Mouse (Mus musculus): Measurements from ENCODE around the gene Map1a. TPM values are rescaled to one million over a fixed set of nuclear protein-coding genes. Genes with fewer than 3 reads are reported as not detected.
A peak's percentile ranks its signal among the peaks of the same experiment; 100 is the strongest.

The Map1a gene
- total RNA-seq, 2 experiments from 2014 or later = 0.83 TPM; not detected in 1

GRCm38 (mm10) chr2:121299471-121299870 is 10.1 kb downstream of the Map1a start:
- ATAC-seq (replicated peaks; ENCODE audit: low FRiP score, poor library complexity, severe bottlenecking) = no peak

DNA sequence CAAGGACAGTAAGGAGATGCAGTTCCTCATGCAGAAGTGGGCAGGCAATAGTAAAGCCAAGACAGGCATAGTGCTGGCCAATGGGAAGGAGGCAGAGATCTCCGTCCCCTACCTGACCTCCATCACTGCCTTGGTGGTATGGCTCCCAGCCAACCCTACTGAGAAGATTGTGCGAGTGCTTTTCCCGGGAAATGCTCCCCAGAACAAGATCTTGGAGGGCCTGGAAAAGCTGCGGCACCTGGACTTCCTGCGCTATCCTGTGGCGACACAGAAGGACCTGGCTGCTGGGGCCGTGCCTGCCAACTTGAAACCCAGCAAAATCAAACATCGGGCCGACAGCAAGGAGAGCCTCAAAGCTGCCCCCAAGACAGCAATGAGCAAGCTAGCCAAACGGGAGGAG is 10.6 kb downstream of the Map1a start:
- ATAC-seq (replicated peaks; ENCODE audit: low FRiP score, poor library complexity, severe bottlenecking) = no peak

- no peak for ATAC-seq (replicated peaks; ENCODE audit: low FRiP score, poor library complexity, severe bottlenecking)
Observed at GRCm38 (mm10) chr2:121308997-121309416, 19.6 kb downstream of the Map1a start.

DNA sequence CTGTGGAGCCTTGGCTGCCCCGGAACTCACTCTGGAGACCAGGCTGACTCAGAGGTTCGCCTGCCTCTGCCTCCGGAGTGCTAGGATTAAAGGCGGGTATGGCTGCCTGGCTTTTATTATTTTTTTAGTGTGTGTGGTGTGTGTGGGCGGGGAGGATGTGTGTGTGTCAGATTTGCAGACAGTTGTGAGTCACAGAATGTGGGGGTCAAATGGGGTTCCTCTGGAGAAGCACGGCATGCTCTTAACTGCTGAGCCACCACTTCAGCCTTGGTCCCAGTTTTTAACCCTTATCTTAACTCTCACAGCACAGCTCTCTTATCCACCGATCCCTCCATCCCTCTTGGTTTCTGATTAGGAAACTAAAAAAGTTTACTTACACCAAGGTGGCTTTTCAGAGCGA is 26.9 kb downstream of the Map1a start:
- no peak for ATAC-seq (replicated peaks; ENCODE audit: low FRiP score, poor library complexity, severe bottlenecking)

GRCm38 (mm10) chr2:121323041-121323440 is 33.6 kb downstream of the Map1a start:
- ATAC-seq (replicated peaks; ENCODE audit: low FRiP score, poor library complexity, severe bottlenecking) = no peak

GRCm38 (mm10) chr2:121323693-121324470 is 34.5 kb downstream of the Map1a start:
- ATAC-seq (replicated peaks; ENCODE audit: low FRiP score, poor library complexity, severe bottlenecking) = no peak

- no peak for ATAC-seq (replicated peaks; ENCODE audit: low FRiP score, poor library complexity, severe bottlenecking)
Observed at GRCm38 (mm10) chr2:121329492-121329891, 40.1 kb downstream of the Map1a start.

GRCm38 (mm10) chr2:121339057-121339456 is 49.7 kb downstream of the Map1a start:
- ATAC-seq (replicated peaks; ENCODE audit: low FRiP score, poor library complexity, severe bottlenecking) = no peak

- no peak for ATAC-seq (replicated peaks; ENCODE audit: low FRiP score, poor library complexity, severe bottlenecking)
Observed at GRCm38 (mm10) chr2:121353156-121353555, 63.8 kb downstream of the Map1a start.

DNA sequence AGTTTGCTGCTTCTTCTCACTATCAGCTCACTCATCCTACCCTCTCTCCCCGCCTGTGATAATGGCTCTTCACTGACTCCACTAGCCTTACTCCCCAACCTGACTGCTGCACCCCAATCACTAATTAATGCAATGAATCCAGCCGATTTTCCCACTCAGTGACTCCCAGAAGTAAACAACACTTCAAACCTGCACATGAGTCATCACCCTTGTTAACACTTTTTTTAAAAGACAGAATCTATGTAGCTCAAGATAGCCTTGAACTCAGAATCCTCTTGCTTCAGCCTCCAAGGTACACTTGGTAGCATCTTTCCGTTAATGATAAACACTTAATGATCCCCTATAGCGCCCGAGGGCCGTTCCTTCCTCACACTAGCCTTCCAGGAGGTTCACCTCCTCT is 65.0 kb downstream of the Map1a start:
- peak; percentile 8; the same call in 1 of the 2 replicates for ATAC-seq (replicated peaks; ENCODE audit: low FRiP score, poor library complexity, severe bottlenecking)

- peak; percentile 98 for ATAC-seq (replicated peaks; ENCODE audit: low FRiP score, poor library complexity, severe bottlenecking)
Observed at GRCm38 (mm10) chr2:121354820-121355592, 65.6 kb downstream of the Map1a start, which contains the start of gene Ppip5k1. Gene Ppip5k1, minus strand, starts transcription at chr2:121355396.

GRCm38 (mm10) chr2:121357494-121357893 is 68.1 kb downstream of the Map1a start, which contains the start of gene Ckmt1:
Gene Ckmt1, plus strand, starts transcription at chr2:121357714.
- no peak for ATAC-seq (replicated peaks; ENCODE audit: low FRiP score, poor library complexity, severe bottlenecking)

- no peak for ATAC-seq (replicated peaks; ENCODE audit: low FRiP score, poor library complexity, severe bottlenecking)
Observed at GRCm38 (mm10) chr2:121357961-121358360, 68.6 kb downstream of the Map1a start.

DNA sequence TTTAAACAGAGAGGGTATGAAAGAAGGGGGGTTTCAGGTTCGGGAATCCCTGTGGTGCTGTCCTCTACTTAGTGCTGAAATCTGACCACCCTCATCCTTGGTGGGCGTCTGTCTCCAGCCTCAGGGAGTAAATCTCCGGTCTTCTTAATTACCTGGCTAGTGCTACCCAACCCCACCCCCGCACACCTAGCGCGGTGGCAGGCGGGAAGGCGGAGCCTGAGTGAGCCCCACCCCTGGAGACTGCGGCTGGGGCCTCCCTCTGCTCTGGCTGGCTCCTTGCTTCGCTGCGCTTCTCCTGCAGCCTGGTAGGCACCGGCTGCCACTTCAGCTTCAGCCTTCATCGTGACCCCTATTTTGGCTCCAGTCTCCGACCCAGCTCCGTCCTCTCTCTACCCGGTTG is 69.0 kb downstream of the Map1a start:
- ATAC-seq (replicated peaks; ENCODE audit: low FRiP score, poor library complexity, severe bottlenecking) = no peak

DNA sequence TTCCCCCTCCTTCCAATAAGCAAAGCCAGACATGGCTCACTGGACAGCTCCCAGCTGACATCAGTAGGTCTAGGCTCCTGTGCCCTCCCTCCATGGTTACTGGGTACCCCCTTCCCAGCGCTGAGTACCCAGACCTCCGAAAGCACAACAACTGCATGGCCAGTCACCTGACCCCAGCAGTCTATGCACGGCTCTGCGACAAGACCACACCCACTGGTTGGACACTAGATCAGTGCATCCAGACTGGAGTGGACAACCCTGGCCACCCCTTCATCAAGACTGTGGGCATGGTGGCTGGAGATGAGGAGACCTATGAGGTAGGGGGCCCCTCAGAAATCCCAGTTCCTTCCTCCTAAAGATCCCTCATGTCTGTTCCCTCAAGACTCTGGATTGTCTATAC is 70.1 kb downstream of the Map1a start:
- no peak for ATAC-seq (replicated peaks; ENCODE audit: low FRiP score, poor library complexity, severe bottlenecking)

Other genes with a start within 250 kb of the Map1a start
- gene Tgm5, start 203.8 kb upstream of the Map1a start, total RNA-seq (2015; ENCODE audit: low replicate concordance) = not detected in 2 replicates
- gene Tgm5, start 203.8 kb upstream of the Map1a start, total RNA-seq (2017; ENCODE audit: low replicate concordance) = not detected in 2 replicates
- not detected in 2 replicates for gene Tgm7, start 179.8 kb upstream of the Map1a start, total RNA-seq (2015; ENCODE audit: low replicate concordance)
- gene Tgm7, start 179.8 kb upstream of the Map1a start, total RNA-seq (2017; ENCODE audit: low replicate concordance) = not detected in 2 replicates
- gene Adal, start 149.2 kb upstream of the Map1a start, total RNA-seq (2015; ENCODE audit: low replicate concordance) = 8.0 and 22.7 TPM in 2 replicates
- 9.4 and 10.9 TPM in 2 replicates for gene Adal, start 149.2 kb upstream of the Map1a start, total RNA-seq (2017; ENCODE audit: low replicate concordance)
- gene Lcmt2, start 148.9 kb upstream of the Map1a start, total RNA-seq (2015; ENCODE audit: low replicate concordance) = 1.4 and 5.0 TPM in 2 replicates
- 3.0 and 3.1 TPM in 2 replicates for gene Lcmt2, start 148.9 kb upstream of the Map1a start, total RNA-seq (2017; ENCODE audit: low replicate concordance)
- 65.0 and 76.4 TPM in 2 replicates for gene Tubgcp4, start 118.9 kb upstream of the Map1a start, total RNA-seq (2015; ENCODE audit: low replicate concordance)
- 47.6 and 50.1 TPM in 2 replicates for gene Tubgcp4, start 118.9 kb upstream of the Map1a start, total RNA-seq (2017; ENCODE audit: low replicate concordance)
- 14.3 and 17.3 TPM in 2 replicates for gene Zscan29, start 118.5 kb upstream of the Map1a start, total RNA-seq (2015; ENCODE audit: low replicate concordance)
- gene Zscan29, start 118.5 kb upstream of the Map1a start, total RNA-seq (2017; ENCODE audit: low replicate concordance) = 12.0 and 18.1 TPM in 2 replicates
- 42.8 and 53.0 TPM in 2 replicates for gene Trp53bp1, start 18.2 kb upstream of the Map1a start, total RNA-seq (2015; ENCODE audit: low replicate concordance)
- gene Trp53bp1, start 18.2 kb upstream of the Map1a start, total RNA-seq (2017; ENCODE audit: low replicate concordance) = 78.3 and 98.6 TPM in 2 replicates
- gene Ppip5k1, start 65.8 kb downstream of the Map1a start, total RNA-seq (2015; ENCODE audit: low replicate concordance) = 12.6 and 19.3 TPM in 2 replicates
- 18.6 and 24.6 TPM in 2 replicates for gene Ppip5k1, start 65.8 kb downstream of the Map1a start, total RNA-seq (2017; ENCODE audit: low replicate concordance)
- gene Ckmt1, start 68.1 kb downstream of the Map1a start, total RNA-seq (2015; ENCODE audit: low replicate concordance) = not detected in 2 replicates
- gene Ckmt1, start 68.1 kb downstream of the Map1a start, total RNA-seq (2017; ENCODE audit: low replicate concordance) = not detected in 2 replicates
- 0.36 TPM in 1 of 2 replicates, not detected in the other for gene Strc, start 97.6 kb downstream of the Map1a start, total RNA-seq (2015; ENCODE audit: low replicate concordance)
- not detected in 2 replicates for gene Strc, start 97.6 kb downstream of the Map1a start, total RNA-seq (2017; ENCODE audit: low replicate concordance)
- gene Pdia3, start 124.2 kb downstream of the Map1a start, total RNA-seq (2015; ENCODE audit: low replicate concordance) = 95.9 and 112 TPM in 2 replicates
- 73.1 and 88.2 TPM in 2 replicates for gene Pdia3, start 124.2 kb downstream of the Map1a start, total RNA-seq (2017; ENCODE audit: low replicate concordance)
- not detected in 2 replicates for gene Catsper2, start 124.2 kb downstream of the Map1a start, total RNA-seq (2015; ENCODE audit: low replicate concordance)
- gene Catsper2, start 124.2 kb downstream of the Map1a start, total RNA-seq (2017; ENCODE audit: low replicate concordance) = not detected in 2 replicates
- 1.4 TPM in 1 of 2 replicates, not detected in the other for gene Ell3, start 154.7 kb downstream of the Map1a start, total RNA-seq (2015; ENCODE audit: low replicate concordance)
- gene Ell3, start 154.7 kb downstream of the Map1a start, total RNA-seq (2017; ENCODE audit: low replicate concordance) = not detected in 2 replicates
- 89.4 and 100 TPM in 2 replicates for gene Serf2, start 159.6 kb downstream of the Map1a start, total RNA-seq (2015; ENCODE audit: low replicate concordance)
- 55.3 and 77.3 TPM in 2 replicates for gene Serf2, start 159.6 kb downstream of the Map1a start, total RNA-seq (2017; ENCODE audit: low replicate concordance)
- 28.1 and 64.1 TPM in 2 replicates for gene Hypk, start 163.7 kb downstream of the Map1a start, total RNA-seq (2015; ENCODE audit: low replicate concordance)
- gene Hypk, start 163.7 kb downstream of the Map1a start, total RNA-seq (2017; ENCODE audit: low replicate concordance) = 53.4 and 71.4 TPM in 2 replicates
- not detected in 2 replicates for gene Serinc4, start 167.2 kb downstream of the Map1a start, total RNA-seq (2015; ENCODE audit: low replicate concordance)
- gene Serinc4, start 167.2 kb downstream of the Map1a start, total RNA-seq (2017; ENCODE audit: low replicate concordance) = 8.6 TPM in 1 of 2 replicates, not detected in the other
- 23.4 and 25.6 TPM in 2 replicates for gene Mfap1b, start 184.5 kb downstream of the Map1a start, total RNA-seq (2015; ENCODE audit: low replicate concordance)
- 19.3 and 32.9 TPM in 2 replicates for gene Mfap1b, start 184.5 kb downstream of the Map1a start, total RNA-seq (2017; ENCODE audit: low replicate concordance)
- 22.2 and 28.8 TPM in 2 replicates for gene Mfap1a, start 217.1 kb downstream of the Map1a start, total RNA-seq (2015; ENCODE audit: low replicate concordance)
- gene Mfap1a, start 217.1 kb downstream of the Map1a start, total RNA-seq (2017; ENCODE audit: low replicate concordance) = 21.1 and 42.5 TPM in 2 replicates
- gene Wdr76, start 217.1 kb downstream of the Map1a start, total RNA-seq (2015; ENCODE audit: low replicate concordance) = 34.2 and 39.0 TPM in 2 replicates
- gene Wdr76, start 217.1 kb downstream of the Map1a start, total RNA-seq (2017; ENCODE audit: low replicate concordance) = 35.3 and 44.8 TPM in 2 replicates

All from erythroid progenitor cell, adult 5-6 weeks (primary cell).